Mouse (Mus musculus): Measurements from ENCODE around the gene Mri1. TPM values are rescaled to one million over a fixed set of nuclear protein-coding genes. Genes with fewer than 3 reads are reported as not detected.

The Mri1 gene
- polyA plus RNA-seq, 1 experiment: 32.9 TPM

- Histone ChIP-seq H3K27ac (ENCODE audit: insufficient read depth, low read length) (no peak overlapping the region), H3K4me1 (ENCODE audit: control insufficient read depth, insufficient read depth, low read length) (no peaks in the 10 kb centered on the region; the same call in 1 of the 2 replicates), H3K4me3 (replicated peaks; ENCODE audit: insufficient read depth, low read depth, low read length) (no peak overlapping the region), H3K27me3 (ENCODE audit: control insufficient read depth, insufficient read depth, low read length) (no peaks in the 10 kb centered on the region)
- no peak for DNase-seq
- WGBS: 74% methylated on average over 11 of the region's 11 CpGs
- TF ChIP-seq POLR2A (IDR thresholded peaks at IDR 0.05; ENCODE audit: borderline replicate concordance, insufficient read depth, low read length) (no peak), CTCF (IDR thresholded peaks at IDR 0.05; ENCODE audit: borderline replicate concordance, insufficient read depth, low read depth, low read length) (no peak)
These were observed 39.9 kb downstream of the Mri1 start for GRCm38 (mm10) chr8:84217206-84217605.

- Histone ChIP-seq H3K27ac (ENCODE audit: insufficient read depth, low read length) (no peak overlapping the region), H3K4me3 (replicated peaks; ENCODE audit: insufficient read depth, low read depth, low read length) (no peak overlapping the region), H3K27me3 (ENCODE audit: control insufficient read depth, insufficient read depth, low read length) (no peaks in the 10 kb centered on the region), H3K4me1 (ENCODE audit: control insufficient read depth, insufficient read depth, low read length) (peaks cover 3% of the 10 kb centered on the region; the same call in 1 of the 2 replicates)
- TF ChIP-seq POLR2A (IDR thresholded peaks at IDR 0.05; ENCODE audit: borderline replicate concordance, insufficient read depth, low read length): no peak
- TF ChIP-seq CTCF (IDR thresholded peaks at IDR 0.05; ENCODE audit: borderline replicate concordance, insufficient read depth, low read depth, low read length): no peak
- WGBS: 89% methylated on average over 4 of the region's 4 CpGs
- DNase-seq: no peak
These were observed 43.8 kb downstream of the Mri1 start for GRCm38 (mm10) chr8:84213277-84213676.

- 82% methylated on average over 31 of the region's 31 CpGs for WGBS
- no peak for DNase-seq
- H3K4me1 ChIP-seq (ENCODE audit: control insufficient read depth, insufficient read depth, low read length): peaks cover 3% of the 10 kb centered on the region; the same call in 1 of the 2 replicates
- no peak overlapping the region for H3K27ac ChIP-seq (ENCODE audit: insufficient read depth, low read length)
- H3K4me3 ChIP-seq (replicated peaks; ENCODE audit: insufficient read depth, low read depth, low read length): no peak overlapping the region
- no peaks in the 10 kb centered on the region for H3K27me3 ChIP-seq (ENCODE audit: control insufficient read depth, insufficient read depth, low read length)
- TF ChIP-seq POLR2A (IDR thresholded peaks at IDR 0.05; ENCODE audit: borderline replicate concordance, insufficient read depth, low read length) (no peak), CTCF (IDR thresholded peaks at IDR 0.05; ENCODE audit: borderline replicate concordance, insufficient read depth, low read depth, low read length) (no peak)
These were observed 45.1 kb downstream of the Mri1 start for GRCm38 (mm10) chr8:84211881-84212563.

- 77% methylated on average over 3 of the region's 3 CpGs for WGBS
- DNase-seq: no peak
- TF ChIP-seq POLR2A (IDR thresholded peaks at IDR 0.05; ENCODE audit: borderline replicate concordance, insufficient read depth, low read length): no peak
- TF ChIP-seq CTCF (IDR thresholded peaks at IDR 0.05; ENCODE audit: borderline replicate concordance, insufficient read depth, low read depth, low read length): no peak
These were observed 45.9 kb downstream of the Mri1 start for GRCm38 (mm10) chr8:84211202-84211601.

GRCm38 (mm10) chr8:84210167-84210791, 46.8 kb downstream of the Mri1 start:
- H3K27ac ChIP-seq (ENCODE audit: insufficient read depth, low read length): no peak overlapping the region
- 51% methylated on average over 34 of the region's 34 CpGs for WGBS
- peaks cover 3% of the 10 kb centered on the region; the same call in 1 of the 2 replicates for H3K4me1 ChIP-seq (ENCODE audit: control insufficient read depth, insufficient read depth, low read length)
- no peaks in the 10 kb centered on the region for H3K27me3 ChIP-seq (ENCODE audit: control insufficient read depth, insufficient read depth, low read length)
- peak overlapping the region; percentile 51 for H3K4me3 ChIP-seq (replicated peaks; ENCODE audit: insufficient read depth, low read depth, low read length)
- peak; percentile 72 to 86 for DNase-seq
- TF ChIP-seq CTCF (IDR thresholded peaks at IDR 0.05; ENCODE audit: borderline replicate concordance, insufficient read depth, low read depth, low read length) (peak; percentile 82), POLR2A (IDR thresholded peaks at IDR 0.05; ENCODE audit: borderline replicate concordance, insufficient read depth, low read length) (no peak)

More at GRCm38 (mm10) chr8:84211202-84211601, 45.9 kb downstream of the Mri1 start:
- no peak overlapping the region for H3K4me3 ChIP-seq (replicated peaks; ENCODE audit: insufficient read depth, low read depth, low read length)
- peaks cover 3% of the 10 kb centered on the region; the same call in 1 of the 2 replicates for H3K4me1 ChIP-seq (ENCODE audit: control insufficient read depth, insufficient read depth, low read length)
- no peak overlapping the region for H3K27ac ChIP-seq (ENCODE audit: insufficient read depth, low read length)
- H3K27me3 ChIP-seq (ENCODE audit: control insufficient read depth, insufficient read depth, low read length): no peaks in the 10 kb centered on the region

- 33% methylated on average over 17 of the region's 17 CpGs for WGBS
- peaks cover 3% of the 10 kb centered on the region; the same call in 1 of the 2 replicates for H3K4me1 ChIP-seq (ENCODE audit: control insufficient read depth, insufficient read depth, low read length)
- no peaks in the 10 kb centered on the region for H3K27me3 ChIP-seq (ENCODE audit: control insufficient read depth, insufficient read depth, low read length)
- H3K27ac ChIP-seq (ENCODE audit: insufficient read depth, low read length): no peak overlapping the region
- H3K4me3 ChIP-seq (replicated peaks; ENCODE audit: insufficient read depth, low read depth, low read length): no peak overlapping the region
- DNase-seq: no peak
- no peak for TF ChIP-seq CTCF (IDR thresholded peaks at IDR 0.05; ENCODE audit: borderline replicate concordance, insufficient read depth, low read depth, low read length)
- no peak for TF ChIP-seq POLR2A (IDR thresholded peaks at IDR 0.05; ENCODE audit: borderline replicate concordance, insufficient read depth, low read length)
These were observed 48.4 kb downstream of the Mri1 start for GRCm38 (mm10) chr8:84208381-84209380.

GRCm38 (mm10) chr8:84207811-84208210, 49.3 kb downstream of the Mri1 start:
- H3K27ac ChIP-seq (ENCODE audit: insufficient read depth, low read length): no peak overlapping the region
- no peak for TF ChIP-seq CTCF (IDR thresholded peaks at IDR 0.05; ENCODE audit: borderline replicate concordance, insufficient read depth, low read depth, low read length)
- TF ChIP-seq POLR2A (IDR thresholded peaks at IDR 0.05; ENCODE audit: borderline replicate concordance, insufficient read depth, low read length): no peak
- DNase-seq: no peak
- H3K27me3 ChIP-seq (ENCODE audit: control insufficient read depth, insufficient read depth, low read length): no peaks in the 10 kb centered on the region
- H3K4me3 ChIP-seq (replicated peaks; ENCODE audit: insufficient read depth, low read depth, low read length): no peak overlapping the region
- H3K4me1 ChIP-seq (ENCODE audit: control insufficient read depth, insufficient read depth, low read length): peaks cover 3% of the 10 kb centered on the region; the same call in 1 of the 2 replicates
- WGBS: 72% methylated on average over 7 of the region's 7 CpGs
